Mouse (Mus musculus) liver, embryonic 16.5 days (tissue): ENCODE measurements around the gene Hoxa3. TPM values are rescaled to one million over a fixed set of nuclear protein-coding genes. Genes with fewer than 3 reads are reported as not detected.

Experiments used
- ATAC-seq: fragments of 200-750 bp; cut with Nextera tagmentation; 2 replicates; pipeline ENCODE4 v1.8.0; 2017; ENCODE audit warnings: low read depth, mild to moderate bottlenecking, moderate number of reproducible peaks, moderate library complexity
- H3K27ac ChIP-seq: fragments of 300-500 bp; sonication (generic); 2 replicates; pipeline ENCODE4 v1.5.1; 2014; ENCODE audit warnings: mild to moderate bottlenecking, low read length
- H3K27me3 ChIP-seq: fragments of 300-500 bp; sonication (generic); 2 replicates; pipeline ENCODE4 v1.6.1; 2014; ENCODE audit warnings: low read depth, low read length, mixed read lengths; ENCODE audit not compliant: control insufficient read depth, insufficient read depth
- H3K36me3 ChIP-seq: fragments of 300-500 bp; sonication (generic); 2 replicates; pipeline ENCODE4 v1.6.1; 2014; ENCODE audit warnings: mild to moderate bottlenecking; ENCODE audit not compliant: control insufficient read depth, insufficient read depth
- H3K4me1 ChIP-seq: fragments of 300-500 bp; sonication (generic); 2 replicates; pipeline ENCODE4 v1.6.1; 2014; ENCODE audit warnings: low read depth, low read length, mixed read lengths; ENCODE audit not compliant: control insufficient read depth
- H3K4me2 ChIP-seq: fragments of 300-500 bp; sonication (generic); 2 replicates; pipeline ENCODE4 v1.6.1; 2014; ENCODE audit warnings: low read depth, low read length, mixed read lengths
- H3K4me3 ChIP-seq: fragments of 300-500 bp; sonication (generic); 2 replicates; pipeline ENCODE4 v1.5.1; 2014; ENCODE audit warnings: low read depth, mild to moderate bottlenecking, low read length
- H3K9ac ChIP-seq: fragments of 300-500 bp; sonication (generic); 2 replicates; pipeline ENCODE4 v1.6.1; 2014; ENCODE audit warnings: low read depth, low read length
- H3K9me3 ChIP-seq: fragments of 300-500 bp; sonication (generic); replicated peaks from 2 replicates; pipeline ENCODE4 v1.6.1; 2016; ENCODE audit warnings: low read length; ENCODE audit not compliant: control insufficient read depth
- WGBS: fragments of 180-500 bp; shearing (Covaris S2); extraction: QIAGEN DNeasy Blood & Tissue Kit; methylation state at CpG from one replicate; pipeline ENCODE4 v1.1.7; 2014; ENCODE audit not compliant: insufficient replicate concordance; 5-methylcytosine and 5-hydroxymethylcytosine counted together
- polyA plus RNA-seq: library from polyadenylated mRNA; unstranded; fragments of >200 nt; fragmentation: Nextera tagmentation; extraction: Ambion mirVana; gene quantifications from 2 replicates; pipeline ENCODE4 v1.2.1, GENCODE M21; 2015

The Hoxa3 gene
- polyA plus RNA-seq, 1 experiment from 2014 or later, result 0.27 TPM

DNA sequence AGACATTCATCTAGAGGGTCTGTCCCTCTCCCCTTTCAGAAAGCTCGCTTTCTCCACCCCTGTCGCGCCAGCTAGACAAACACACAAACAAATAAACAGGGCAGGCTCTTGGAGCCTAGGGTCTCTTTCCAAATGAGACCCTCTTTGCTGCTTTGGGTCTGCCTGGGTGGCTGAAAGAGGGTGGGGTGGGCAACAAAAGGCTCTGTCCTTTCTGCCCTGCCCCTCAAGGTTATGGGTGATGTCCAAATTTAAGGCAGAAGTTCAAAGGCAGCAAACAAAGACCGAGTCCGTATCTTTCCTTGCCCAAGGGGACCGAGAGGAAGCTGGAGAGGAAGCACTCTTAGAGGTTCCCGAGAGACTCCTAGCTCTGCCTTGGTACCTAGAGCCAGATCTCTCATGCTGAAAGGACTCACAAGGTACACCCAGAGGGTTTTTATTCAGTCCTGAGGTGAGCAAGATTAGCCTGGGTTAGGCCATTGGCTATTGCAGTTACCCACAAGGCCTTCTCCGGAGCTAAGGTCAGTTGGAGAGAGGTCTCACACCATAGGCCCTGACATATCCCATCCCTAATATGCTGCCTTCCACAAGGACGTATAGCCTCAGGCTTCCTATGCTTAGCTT, 28.0 kb upstream of the Hoxa3 start:
- WGBS, result 2% methylated on average over 9 of the region's 9 CpGs
- Histone ChIP-seq H3K4me2 (no peak overlapping the region), H3K27ac (no peak overlapping the region), H3K4me1 (no peaks in the 10 kb centered on the region; the same call in none of the 2 replicates), H3K9me3 (no peaks in the 10 kb centered on the region), H3K4me3 (no peak overlapping the region), H3K27me3 (peaks cover 97% of the 10 kb centered on the region), H3K9ac (no peak overlapping the region), H3K36me3 (no peaks in the 10 kb centered on the region)
- no peak for ATAC-seq

DNA sequence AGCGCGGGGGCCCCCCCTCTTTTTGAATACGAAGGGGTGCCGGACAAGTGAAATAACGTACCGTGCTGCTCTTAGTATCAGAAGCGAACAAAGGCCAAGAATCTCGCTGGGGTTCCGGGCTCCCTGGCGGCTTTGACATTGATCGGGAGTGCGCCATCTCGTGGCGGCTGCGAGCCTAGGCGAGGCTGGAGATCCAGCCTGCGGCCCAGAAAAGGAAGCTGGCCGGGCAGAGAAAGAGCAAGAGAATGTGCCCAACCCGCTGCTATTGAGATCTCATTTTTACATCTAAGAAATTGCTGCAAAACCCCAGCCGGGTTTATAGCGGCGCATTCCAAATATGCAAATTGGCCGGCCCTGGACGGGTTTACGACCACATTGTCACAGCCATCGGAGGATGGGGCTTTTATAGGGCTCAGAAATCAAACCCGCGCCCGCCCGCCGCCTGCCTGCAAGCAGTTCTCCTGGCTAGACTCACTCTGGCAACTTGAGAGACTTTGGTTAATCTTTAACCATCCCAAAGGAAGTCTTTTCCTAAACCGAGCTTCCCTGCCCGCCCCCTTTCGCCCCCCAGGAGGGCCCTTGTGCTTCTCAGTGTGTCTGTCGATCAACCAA, 27.4 kb upstream of the Hoxa3 start, which contains the start of gene Hoxa10:
Gene Hoxa10 (minus strand): TSS at position 466 of the 612 bp plus-strand sequence.
- H3K4me3 ChIP-seq, result no peak within 1 kb of the TSS
- H3K36me3 ChIP-seq, result no peaks in the 10 kb centered on the region
- H3K4me1 ChIP-seq, result no peaks in the 10 kb centered on the region; the same call in 1 of the 2 replicates
- ATAC-seq, result no peak
- H3K9me3 ChIP-seq, result no peaks in the 10 kb centered on the region
- 3% methylated on average over 35 of the region's 35 CpGs for WGBS
- no peak within 1 kb of the TSS for H3K4me2 ChIP-seq
- no peak within 1 kb of the TSS for H3K9ac ChIP-seq
- H3K27me3 ChIP-seq, result peaks cover 97% of the 10 kb centered on the region
- no peak within 1 kb of the TSS for H3K27ac ChIP-seq

GRCm38 (mm10) chr6:52239625-52240388, 26.7 kb upstream of the Hoxa3 start:
- Histone ChIP-seq H3K9me3 (no peaks in the 10 kb centered on the region), H3K4me3 (no peak overlapping the region), H3K36me3 (no peaks in the 10 kb centered on the region), H3K9ac (no peak overlapping the region), H3K27ac (no peak overlapping the region), H3K4me1 (no peaks in the 10 kb centered on the region; the same call in 1 of the 2 replicates), H3K27me3 (peaks cover 97% of the 10 kb centered on the region), H3K4me2 (no peak overlapping the region)
- 3% methylated on average over 30 of the region's 30 CpGs for WGBS
- no peak for ATAC-seq

DNA sequence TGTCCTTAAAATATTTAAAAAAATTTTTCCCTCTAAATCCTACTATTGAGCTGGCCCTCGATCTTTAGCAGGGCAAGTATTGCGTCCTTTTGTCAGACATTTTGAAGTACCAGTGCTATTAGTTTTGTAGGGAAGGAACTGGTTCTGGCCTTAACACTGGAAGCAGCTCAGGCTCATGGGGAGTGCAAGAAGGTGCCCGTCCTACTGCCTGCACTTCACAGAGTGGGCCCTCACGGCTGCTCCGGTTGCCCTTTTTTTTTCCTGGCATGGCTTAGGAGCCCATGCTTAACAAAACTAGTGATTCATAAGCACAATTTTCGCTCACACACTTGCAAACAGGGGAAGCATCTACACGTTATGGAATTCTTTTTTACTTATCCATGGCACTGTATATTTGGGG, 25.8 kb upstream of the Hoxa3 start:
- H3K36me3 ChIP-seq, result no peaks in the 10 kb centered on the region
- H3K4me3 ChIP-seq, result no peak overlapping the region
- no peaks in the 10 kb centered on the region; the same call in 1 of the 2 replicates for H3K4me1 ChIP-seq
- 8% methylated on average over 7 of the region's 7 CpGs for WGBS
- no peak overlapping the region for H3K9ac ChIP-seq
- no peak for ATAC-seq
- no peak overlapping the region for H3K27ac ChIP-seq
- H3K27me3 ChIP-seq, result peaks cover 97% of the 10 kb centered on the region
- no peaks in the 10 kb centered on the region for H3K9me3 ChIP-seq
- no peak overlapping the region for H3K4me2 ChIP-seq

GRCm38 (mm10) chr6:52238155-52238545, 25.0 kb upstream of the Hoxa3 start:
- WGBS, result 4% methylated on average over 7 of the region's 7 CpGs
- no peak overlapping the region for H3K9ac ChIP-seq
- H3K27ac ChIP-seq, result no peak overlapping the region
- no peaks in the 10 kb centered on the region for H3K36me3 ChIP-seq
- H3K4me3 ChIP-seq, result no peak overlapping the region
- no peak for ATAC-seq
- no peaks in the 10 kb centered on the region for H3K9me3 ChIP-seq
- no peaks in the 10 kb centered on the region; the same call in 1 of the 2 replicates for H3K4me1 ChIP-seq
- H3K4me2 ChIP-seq, result no peak overlapping the region
- peaks cover 97% of the 10 kb centered on the region for H3K27me3 ChIP-seq

- Histone ChIP-seq H3K36me3 (no peaks in the 10 kb centered on the region), H3K9me3 (no peaks in the 10 kb centered on the region), H3K4me1 (no peaks in the 10 kb centered on the region; the same call in 1 of the 2 replicates), H3K9ac (no peak overlapping the region), H3K4me2 (no peak overlapping the region), H3K27me3 (peaks cover 97% of the 10 kb centered on the region), H3K4me3 (no peak overlapping the region), H3K27ac (no peak overlapping the region)
- WGBS, result 27% methylated on average over 10 of the region's 10 CpGs
- no peak for ATAC-seq
These were observed 24.4 kb upstream of the Hoxa3 start for GRCm38 (mm10) chr6:52237346-52238154.

DNA sequence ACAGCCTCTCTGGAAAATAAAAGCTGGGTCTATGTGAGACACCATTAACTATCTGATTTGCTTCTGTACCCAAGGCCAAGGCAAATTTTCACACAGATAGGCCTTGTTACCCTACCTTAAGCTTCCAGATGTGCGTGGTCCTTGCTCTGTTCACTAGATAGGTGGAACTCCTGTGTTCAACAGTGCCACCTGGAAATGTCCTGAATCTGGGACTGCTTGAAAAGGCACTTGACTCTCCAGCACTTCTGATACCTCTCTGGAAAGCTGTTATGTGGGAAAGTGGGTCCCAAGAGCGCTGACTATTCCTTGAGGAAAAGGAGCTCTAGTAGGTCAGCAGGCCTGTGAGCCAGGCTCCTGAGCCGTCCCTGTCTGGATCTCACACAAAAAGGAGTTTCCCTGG, 23.7 kb upstream of the Hoxa3 start:
- Histone ChIP-seq H3K27me3 (peaks cover 98% of the 10 kb centered on the region), H3K27ac (no peak overlapping the region), H3K4me1 (no peaks in the 10 kb centered on the region; the same call in 1 of the 2 replicates), H3K4me2 (no peak overlapping the region), H3K36me3 (no peaks in the 10 kb centered on the region), H3K9me3 (no peaks in the 10 kb centered on the region), H3K4me3 (no peak overlapping the region), H3K9ac (no peak overlapping the region)
- WGBS, result 28% methylated on average over 3 of the region's 3 CpGs
- ATAC-seq, result no peak

DNA sequence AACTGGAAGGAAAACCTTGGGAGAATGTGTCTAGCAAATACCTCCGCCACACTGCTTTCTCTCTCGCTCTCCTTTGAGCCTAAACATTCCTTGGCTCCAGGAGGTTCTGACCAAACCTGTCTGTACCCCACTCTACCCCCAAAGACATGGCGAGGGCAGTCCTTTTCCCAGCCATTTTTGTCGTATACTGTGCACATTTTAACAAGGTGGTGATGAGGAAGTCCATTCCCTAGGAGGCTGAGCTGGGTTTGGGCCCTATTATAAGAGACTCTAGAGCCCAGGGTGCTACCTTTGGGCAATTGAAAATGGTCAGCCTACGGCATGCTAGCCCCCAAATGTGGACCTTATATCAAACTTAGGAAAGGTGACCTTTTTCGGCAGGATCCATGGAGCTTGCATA, 22.7 kb upstream of the Hoxa3 start:
- no peaks in the 10 kb centered on the region for H3K36me3 ChIP-seq
- no peak overlapping the region for H3K4me3 ChIP-seq
- no peak for ATAC-seq
- H3K27ac ChIP-seq, result no peak overlapping the region
- H3K4me2 ChIP-seq, result no peak overlapping the region
- H3K9ac ChIP-seq, result no peak overlapping the region
- H3K9me3 ChIP-seq, result no peaks in the 10 kb centered on the region
- WGBS, result 24% methylated on average over 6 of the region's 6 CpGs
- no peaks in the 10 kb centered on the region; the same call in 1 of the 2 replicates for H3K4me1 ChIP-seq
- peaks cover 96% of the 10 kb centered on the region for H3K27me3 ChIP-seq
